Mouse (Mus musculus): Measurements from ENCODE around the gene Clrn2.
"Not testable (repeated sequence)": the region's sequence is repeated elsewhere in the genome, so short reads cannot be mapped to it uniquely, and the experiment has no call there.

Clrn2 gene

DNA sequence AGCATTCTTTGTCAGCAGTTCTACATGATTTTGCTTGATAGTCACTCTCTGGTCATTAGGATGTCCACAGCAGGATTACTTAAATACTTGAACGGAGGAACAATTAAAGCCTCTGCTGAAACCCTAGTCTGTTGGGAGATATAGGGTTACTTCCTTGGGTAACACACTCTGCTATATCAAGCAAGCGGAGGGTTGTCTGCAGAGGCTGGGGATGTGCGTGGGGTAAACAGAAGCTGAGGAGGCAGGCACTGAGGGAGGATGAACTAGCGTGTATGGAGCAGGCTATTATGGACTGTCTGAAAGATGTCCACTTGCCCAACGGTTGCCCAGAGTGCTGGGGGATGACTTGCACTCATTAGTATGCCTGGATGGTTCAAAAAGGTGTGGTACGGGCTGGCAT is at the start of gene Clrn2:
Clrn2 (plus strand) TSS at position 301 of the 400 bp plus-strand sequence.
- DNase-seq (ENCODE audit: low read depth, low spot score): no peak

DNA sequence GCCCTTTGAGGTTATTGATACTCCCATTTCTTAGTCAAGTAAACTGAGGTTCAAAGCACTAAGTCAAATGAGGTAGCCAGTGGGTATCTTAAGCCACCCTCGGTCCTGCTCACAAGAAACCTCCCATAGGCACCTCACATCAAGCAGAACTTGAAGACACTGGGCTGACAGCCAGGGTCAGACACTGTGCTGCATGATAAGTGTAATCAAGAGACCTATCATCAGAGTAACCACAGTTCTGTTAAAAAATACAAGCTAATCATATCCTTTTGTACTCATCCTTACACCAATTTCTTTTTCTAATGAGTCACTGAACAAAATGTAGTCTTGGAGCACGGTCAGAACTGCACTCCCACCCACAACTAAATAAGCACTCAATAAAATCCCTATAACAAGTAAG is 47.4 kb upstream of the Clrn2 start:
- DNase-seq (ENCODE audit: low read depth, low spot score): no peak

DNA sequence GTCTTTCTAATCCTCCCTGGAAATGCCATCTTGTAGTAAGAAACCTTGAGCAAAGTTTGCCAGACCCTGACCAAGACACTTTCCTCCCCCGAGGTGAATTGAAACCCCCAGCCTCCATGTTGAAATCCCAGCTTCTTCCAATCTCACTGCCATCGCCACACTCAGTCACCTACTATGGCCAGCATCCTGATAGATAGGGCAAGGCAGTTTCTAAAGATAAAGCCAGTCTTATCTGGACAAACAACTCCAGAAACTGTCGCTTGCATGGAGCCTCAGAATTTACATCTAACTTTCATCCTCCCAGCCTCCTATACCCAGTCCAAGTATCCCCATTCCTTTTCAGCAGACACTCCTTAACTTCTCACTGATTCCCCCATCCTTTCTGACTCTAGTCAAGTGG is 37.1 kb upstream of the Clrn2 start:
- DNase-seq (ENCODE audit: low read depth, low spot score): no peak

DNA sequence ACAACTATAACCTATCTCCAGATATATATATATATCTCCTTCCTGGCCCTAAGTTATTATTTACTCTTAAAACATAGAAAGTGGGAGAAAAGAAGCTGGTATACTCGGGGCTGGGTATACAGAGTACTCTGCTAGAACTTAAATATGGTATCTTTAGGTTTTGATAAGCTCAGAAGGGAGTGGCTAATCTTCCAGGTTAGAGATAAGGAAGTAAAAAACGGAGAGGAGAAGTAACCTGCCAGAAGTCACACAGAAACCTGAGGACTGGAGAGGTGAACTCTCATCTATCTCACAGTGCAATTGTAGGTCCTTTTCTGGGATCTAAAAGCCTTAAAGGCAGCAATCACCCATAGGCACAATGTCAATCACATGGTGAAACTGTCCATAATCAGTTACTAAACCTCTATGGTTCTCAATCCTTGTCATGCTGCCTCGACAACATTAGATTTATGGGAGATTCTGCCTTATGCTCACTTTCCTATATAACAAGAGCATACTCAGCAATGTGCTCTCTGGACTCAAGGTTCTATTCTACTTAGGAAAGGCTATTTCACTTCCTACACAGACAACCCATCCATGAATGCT is 35.6 kb upstream of the Clrn2 start:
- no peak for DNase-seq (ENCODE audit: low read depth, low spot score)

DNA sequence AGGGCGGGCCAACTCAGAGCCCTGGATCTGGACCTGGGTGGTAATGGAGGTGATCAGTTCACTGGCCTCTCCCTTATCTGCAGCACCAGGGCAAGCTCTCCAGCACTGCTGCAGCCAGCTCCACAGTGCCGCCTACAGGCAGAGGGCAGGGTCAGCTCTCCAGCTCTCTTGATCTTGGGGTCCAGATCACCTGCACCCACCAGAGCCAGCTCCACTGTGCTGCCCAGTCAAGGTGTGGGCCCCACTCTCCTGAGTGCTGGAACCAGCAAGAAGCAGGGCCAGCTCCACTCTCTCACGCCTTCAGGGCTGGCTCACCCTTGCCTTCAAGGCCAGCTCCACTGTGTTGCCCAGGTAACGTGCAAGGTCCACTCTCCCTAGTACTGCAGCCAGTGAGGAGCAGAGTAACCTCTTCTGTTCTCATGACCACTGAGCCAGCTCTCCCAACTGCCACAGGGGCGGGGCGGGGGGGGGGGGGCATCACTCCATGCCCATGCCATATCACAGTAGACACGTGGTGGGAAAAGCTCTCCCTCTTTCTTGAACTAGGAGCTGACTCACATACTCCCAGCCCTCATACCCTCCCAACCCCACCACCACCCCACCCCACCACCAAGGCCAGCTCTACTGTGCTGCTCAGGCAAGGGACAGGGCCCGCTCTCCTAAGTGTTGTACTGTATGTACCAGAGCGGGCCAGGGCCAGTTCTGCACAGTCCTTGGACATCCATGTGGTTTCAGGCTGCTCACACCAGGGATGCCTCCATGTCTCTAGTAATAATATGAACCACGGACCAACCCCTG is 33.5 kb upstream of the Clrn2 start:
- no peak for DNase-seq (ENCODE audit: low read depth, low spot score)

DNA sequence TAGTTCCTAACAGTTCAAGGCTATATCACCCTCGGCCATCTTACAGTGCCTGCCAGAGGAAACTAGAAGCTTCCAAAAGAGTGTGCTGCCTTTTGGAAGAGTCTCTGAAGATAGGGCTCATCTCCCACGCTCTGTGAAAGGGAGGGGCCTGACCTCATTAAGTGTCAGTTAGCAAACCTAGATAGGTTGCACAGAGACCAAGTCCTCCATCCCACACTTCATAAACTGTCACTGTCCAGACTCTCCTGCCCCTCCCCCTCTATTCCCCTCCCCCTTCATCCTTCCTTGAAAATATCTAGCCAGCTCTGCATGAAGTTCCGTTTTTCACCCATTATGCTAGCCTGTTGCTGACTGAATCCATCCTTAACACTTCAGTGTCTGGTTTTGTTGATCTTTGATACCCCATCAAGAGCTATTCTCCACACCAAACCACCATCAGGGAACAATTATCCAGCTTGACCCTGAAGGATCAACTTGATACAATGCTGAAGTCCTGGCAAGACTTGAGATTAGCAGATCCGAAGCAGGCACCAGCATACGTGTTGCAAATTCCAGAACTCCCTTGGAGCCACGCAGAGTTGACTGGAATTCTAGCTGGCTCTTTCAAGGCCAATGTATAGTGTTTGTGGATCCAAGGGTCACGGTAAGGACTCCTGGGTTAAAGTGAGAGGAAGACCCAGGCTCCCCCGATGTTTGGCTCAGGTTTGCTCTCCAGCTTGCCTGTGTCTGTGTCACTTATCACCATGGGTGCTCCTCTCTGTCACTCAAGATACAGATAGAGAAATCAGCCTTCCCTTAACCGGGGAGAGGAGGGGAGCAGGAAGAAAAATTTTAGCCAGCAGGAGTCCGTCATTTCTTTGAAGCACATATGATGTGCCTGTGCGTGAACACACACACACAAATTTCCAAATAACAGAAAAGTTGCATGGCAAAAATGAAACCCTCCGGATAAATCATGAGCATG is 31.4 kb upstream of the Clrn2 start:
- DNase-seq (ENCODE audit: low read depth, low spot score): no peak

DNA sequence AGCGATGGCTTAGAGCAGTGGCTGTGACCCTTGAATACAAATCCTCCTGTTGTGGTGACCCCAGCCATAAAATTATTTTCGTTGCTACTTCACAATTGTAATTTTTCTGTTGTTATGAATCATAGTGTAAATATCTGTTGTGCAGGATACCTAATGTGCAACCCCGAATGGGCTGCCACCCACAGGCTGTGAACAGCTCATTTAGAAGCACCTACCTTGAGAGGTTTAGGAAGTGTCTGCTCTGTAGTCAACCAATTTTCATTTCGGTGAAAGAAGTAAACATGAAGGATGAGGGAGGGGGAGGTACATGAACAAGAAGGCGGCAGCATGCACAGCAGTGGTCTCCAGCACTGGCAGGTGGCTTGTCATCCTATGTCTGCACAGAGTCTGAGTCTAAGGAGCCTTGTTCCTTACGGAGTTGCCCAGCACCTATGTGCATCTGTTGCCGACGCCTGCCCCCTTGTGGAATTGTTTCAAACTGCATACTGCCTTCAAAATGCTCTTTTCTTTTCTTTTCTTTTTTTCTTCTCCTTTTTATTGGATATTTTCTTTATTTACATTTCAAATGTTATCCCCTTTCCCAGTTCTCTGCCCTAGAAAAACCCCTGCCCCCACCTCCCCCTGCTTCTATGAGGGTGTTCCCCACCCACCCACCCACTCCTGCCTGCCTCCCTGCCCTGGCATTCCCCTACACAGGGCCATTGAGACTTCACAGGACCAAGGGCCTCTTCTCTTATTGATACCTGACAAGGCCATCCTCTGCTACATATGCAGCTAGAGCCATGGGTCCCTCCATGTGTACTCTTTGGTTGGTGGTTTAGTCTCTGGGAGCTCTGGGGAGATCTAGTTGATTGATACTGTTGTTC is 29.3 kb upstream of the Clrn2 start:
- DNase-seq (ENCODE audit: low read depth, low spot score): peak; percentile 27

DNA sequence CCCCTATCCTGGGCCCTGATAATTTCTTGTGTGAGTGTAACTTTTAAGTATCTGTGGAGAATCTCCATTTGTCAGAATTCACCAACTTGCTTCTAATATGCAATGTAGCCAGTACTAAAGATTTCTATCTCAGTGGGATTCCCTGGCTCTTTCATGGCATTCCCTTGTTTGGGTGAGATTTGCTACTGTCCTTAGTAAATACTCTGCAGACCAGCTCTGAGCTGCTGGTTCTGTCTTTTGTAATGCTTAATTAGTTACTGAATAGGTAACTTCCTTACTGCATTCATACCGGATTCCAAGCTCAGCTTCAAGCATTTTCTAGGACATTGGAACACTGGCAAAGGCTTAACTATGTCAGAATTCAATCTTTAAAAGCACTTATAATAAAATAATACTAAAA is 27.8 kb upstream of the Clrn2 start:
- not testable (repeated sequence) for DNase-seq (ENCODE audit: low read depth, low spot score)

DNA sequence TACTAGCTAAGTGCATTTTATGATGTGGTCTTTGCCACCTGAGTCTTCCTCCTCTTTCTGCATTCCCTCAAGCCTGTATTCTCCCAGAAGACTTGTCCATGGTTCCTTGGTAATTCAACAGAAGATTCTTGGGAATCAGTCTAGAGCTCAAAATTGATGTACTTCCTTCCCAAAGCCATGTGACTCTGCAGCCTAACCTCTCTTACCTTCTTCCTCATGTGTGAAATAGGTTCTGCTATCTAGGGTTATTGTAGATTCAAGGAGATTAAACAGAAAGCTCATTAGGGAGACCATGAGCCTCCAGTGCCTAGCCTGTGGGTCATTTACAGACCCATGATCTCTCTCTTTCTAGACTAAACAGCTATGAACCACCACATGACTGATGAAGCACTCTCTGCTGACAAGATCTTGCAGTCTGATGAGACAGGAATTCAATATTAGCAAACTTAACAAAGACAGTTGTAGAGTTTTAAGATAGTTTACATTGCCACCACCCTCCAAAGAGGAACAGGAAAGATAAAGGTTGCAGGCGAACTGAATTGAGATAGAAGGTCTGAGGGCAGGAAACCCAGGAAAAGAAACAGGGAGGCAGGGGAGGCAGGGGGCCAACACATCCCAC is 27.0 kb upstream of the Clrn2 start:
- DNase-seq (ENCODE audit: low read depth, low spot score): no peak

DNA sequence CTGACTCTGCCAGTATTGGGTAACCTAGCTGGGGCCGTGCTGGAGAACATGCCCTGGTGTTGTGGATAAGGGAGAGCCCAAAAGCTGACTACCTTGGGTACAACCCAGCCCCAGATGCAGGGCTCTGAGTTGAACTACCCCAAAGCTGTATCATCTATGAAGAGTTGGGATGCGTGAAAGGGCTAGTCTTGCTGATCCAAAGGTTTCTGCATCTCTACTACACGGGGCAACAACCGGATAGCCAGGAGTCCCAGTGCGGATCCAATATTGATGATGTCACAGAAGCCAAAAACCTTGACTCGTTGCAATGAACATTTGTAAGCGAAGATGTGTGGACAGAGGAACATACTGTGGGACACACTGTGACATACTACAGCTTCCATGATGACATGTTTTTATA is 25.7 kb upstream of the Clrn2 start:
- no peak for DNase-seq (ENCODE audit: low read depth, low spot score)

DNA sequence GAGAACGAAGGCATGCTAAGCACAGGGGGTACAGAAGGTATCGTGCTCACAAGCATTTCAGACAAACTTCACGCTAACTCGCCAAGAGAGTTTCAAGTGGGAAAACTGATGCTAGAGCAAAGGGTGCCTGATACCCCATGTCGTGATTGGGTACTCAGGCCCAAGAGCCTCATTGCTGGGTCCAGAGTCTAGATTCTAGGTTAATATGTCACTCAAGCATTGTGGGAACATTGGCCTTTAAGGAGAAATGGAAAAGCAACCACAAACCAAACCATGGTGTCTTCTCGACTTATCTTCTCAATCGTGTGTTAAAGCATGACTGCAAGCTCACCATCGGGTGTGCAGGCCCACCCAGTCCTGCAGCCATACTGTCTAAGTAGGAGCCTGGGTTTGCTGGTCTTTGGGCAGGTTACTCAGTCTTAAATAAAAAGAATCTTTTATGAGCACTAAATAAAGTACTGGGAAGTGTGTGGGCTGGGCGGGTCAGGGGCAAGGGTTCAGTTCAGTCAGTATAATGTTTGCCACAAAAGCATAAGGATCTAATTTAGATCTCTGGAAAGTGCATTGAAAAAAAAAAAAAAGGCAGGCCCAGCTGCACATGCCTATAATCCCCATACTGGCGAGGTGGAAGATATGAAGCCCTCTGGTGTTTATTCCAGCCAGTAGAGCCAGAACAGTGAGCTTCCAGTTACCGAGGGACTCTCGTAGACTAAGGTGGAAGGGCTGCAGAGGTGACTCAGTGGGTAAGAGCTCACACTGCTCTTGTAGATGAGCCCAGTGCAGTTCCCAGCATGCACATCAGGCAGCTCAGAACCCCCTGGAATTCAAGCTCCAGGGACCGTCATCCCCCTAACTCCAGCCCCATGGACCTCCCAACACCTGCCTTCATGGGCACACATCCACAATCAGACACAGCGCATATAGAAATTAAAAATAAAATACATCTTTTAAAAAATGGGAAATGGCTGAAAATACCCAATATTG is 17.3 kb upstream of the Clrn2 start:
- DNase-seq (ENCODE audit: low read depth, low spot score): no peak

DNA sequence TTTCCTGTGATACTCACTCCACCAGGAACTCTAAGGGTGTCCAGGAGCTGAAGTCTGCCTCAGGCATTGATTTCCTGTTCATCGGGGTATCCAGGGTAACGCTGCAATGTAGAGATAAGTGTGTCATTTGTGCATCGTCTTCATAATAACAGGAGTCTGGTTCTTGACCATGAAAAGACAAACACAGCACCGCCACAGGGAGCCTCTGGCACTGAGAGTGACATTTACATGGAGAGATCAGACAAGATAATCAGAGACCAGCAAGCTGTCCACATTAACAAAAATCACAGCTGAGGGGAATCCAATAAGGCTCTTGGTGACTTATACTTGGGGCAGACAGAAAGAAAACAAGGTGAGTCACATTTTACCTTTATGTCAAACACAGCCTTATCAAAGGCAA is 15.7 kb upstream of the Clrn2 start:
- DNase-seq (ENCODE audit: low read depth, low spot score): no peak

DNA sequence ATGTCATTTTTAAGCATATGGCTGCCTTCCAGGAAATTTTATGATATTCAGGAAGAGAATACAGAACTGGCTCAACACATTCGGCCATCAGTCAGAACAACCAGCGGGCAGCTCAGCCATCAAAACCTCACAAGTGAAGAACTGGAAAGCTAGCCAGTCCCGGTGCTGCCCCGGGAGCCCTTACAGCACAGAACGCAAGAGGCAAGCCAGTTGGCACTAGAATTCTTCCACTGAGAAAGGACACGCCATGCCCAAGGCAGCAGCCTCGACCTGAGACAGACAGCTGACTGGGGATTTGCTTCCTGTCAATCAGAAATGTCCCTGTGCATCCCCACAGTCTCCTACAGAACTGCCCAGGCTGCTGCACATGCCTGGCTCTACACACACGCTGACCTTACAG is 15.2 kb upstream of the Clrn2 start:
- DNase-seq (ENCODE audit: low read depth, low spot score): no peak

DNA sequence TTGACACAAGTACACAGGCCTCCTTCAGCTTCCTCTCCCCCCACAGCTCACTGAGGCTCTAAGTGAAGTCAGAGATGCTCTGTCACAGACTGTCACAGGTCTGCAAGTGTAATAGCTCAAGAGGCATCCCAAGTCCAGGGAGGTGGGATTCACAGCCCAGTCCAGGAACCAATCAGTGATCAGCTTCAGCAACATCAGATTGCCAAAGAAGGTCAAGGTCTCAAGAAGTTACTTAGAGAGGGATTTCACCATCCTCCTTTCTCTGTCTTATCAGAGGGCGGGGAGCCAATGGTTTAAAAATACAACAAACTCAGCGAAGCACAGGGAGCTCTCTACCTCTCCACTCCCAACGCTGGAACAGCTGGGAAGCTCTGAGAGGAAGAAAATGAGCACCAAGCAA is 12.4 kb upstream of the Clrn2 start:
- DNase-seq (ENCODE audit: low read depth, low spot score): no peak

DNA sequence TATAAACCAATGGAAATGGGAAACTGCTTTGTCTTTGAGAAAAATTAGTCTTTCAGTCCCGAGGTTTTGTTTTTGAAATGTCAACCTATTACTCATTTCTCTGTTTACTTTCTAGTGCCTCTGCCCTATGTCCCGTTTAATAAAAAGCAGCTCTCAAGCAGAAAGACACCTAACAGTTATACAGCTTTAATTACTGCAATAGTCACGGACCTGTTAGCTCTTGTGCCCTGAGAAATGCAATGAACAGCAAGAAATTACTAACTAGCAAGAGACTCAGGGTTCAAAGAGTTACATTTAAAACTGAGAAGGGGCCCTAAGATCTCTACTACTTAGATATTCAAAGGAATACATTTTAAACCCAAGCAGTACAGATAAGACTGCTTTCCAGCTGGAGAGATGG is 11.8 kb upstream of the Clrn2 start:
- DNase-seq (ENCODE audit: low read depth, low spot score): no peak

DNA sequence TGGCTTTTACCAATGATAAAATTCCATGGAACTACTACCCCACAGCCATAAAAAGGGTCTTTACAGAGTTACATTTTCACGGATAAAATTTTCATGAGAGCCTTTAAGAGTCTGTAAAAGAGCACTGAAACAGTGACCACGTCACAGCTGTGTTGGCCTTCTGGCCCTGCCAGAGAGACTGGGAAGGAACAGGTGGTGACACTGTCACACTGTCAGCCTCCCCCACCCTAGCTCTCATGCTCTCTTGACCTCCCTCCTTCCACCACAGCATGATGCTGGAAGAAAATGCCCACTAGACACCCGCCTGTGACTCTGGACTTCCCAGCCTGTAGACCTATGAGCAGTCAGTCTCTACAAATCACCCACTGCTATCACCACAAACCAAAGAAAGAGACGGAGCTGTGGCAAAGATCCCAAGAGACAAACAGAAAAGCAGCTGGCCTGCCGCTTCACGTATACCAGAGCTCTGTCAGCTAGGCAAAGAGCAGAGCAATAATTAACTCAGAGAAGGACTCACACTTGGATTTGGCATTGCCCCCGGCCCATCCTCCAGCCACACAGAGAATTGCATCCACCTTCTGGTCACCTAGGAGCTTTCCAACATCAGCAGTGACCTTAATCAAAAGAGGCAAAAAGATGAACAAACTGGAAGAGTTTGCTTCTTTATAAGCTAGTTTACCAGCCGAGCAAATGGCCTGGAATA is 9.3 kb upstream of the Clrn2 start:
- no peak for DNase-seq (ENCODE audit: low read depth, low spot score)

DNA sequence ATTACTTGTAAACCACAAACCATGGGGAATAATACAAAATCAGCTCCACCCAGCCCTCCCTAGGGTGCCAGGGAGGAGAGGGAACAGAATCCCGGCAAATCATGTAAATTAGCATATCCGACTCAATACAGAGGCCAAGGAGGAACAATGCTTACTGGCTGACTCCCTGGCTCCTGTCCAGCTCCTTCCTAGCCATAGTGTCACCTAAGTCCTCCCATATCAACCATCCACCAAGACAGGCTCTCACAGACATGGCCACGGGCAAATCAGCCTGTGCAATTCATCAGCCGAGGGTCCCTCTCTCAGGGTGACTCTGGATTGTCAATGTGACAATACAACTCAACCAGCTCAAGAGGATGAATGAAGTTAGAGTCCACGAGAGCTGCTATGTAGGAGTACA is 4.9 kb upstream of the Clrn2 start:
- no peak for DNase-seq (ENCODE audit: low read depth, low spot score)

DNA sequence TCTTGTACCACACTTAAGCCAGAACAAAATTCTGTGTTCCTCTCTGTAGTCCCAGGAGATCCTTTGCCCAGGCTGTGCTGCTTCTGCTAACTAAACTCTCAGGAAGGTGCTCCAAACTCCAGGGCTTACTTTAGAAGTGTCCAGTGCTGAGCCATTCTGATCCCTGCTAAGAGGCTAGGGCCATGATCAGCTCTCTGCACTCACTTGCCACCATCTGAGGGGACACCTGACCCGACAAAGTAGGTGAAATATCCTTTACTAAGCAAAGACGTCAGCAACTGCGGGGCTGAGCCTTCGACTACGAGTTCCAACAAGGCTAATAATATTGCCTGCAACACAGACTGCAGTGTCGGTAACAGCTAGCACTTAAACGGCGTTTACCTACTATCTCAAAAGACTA is 4.3 kb upstream of the Clrn2 start:
- DNase-seq (ENCODE audit: low read depth, low spot score): no peak

All from retina, postnatal 7 days (tissue).